Comparison of ENCODE assay signal across 16 mouse cellular contexts in the genomic region with DNA sequence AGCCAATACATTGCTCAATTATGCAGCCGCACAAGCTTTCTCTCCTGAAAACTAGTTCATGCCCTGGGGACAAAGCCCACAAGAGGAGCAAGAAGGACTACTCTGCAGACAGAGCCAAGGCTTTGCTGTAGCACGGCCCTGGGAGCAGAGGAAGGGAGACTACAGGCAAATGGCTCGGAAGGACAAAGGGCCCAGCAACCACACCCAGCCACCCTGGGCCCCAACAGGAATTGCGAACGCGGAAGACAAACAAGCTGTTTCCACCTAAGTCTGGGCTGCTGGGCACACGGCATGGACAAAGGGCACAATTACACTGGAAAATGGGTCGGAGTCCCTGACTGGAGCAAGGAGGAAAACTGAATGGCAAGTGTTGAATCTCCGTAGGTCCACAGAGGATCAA. TPM values are rescaled to one million over a fixed set of nuclear protein-coding genes. Genes with fewer than 3 reads are reported as not detected.
DNase-seq lines count a peak whose midpoint lies in the region; ATAC-seq and TF ChIP-seq lines count a peak whose summit lies in the region.
"Had no signal": no experiment of that assay in that cellular context is flagged by ENCODE, and none has a peak within 500 bp of the region (broad histone marks: within the 10 kb centered on the region; RNA-seq: fewer than 3 reads in every experiment).

No protein-coding gene starts in this region.

- ATAC-seq in intestine, postnatal 0 days = peak; percentile 83
- ATAC-seq: activated CD4-positive, CD25-positive, alpha-beta regulatory T cell, adult 4 months had no signal

- H3K27me3 ChIP-seq in heart, embryonic 10.5 days (ENCODE audit: insufficient read depth, poor library complexity, severe bottlenecking) = peaks cover 4% of the 10 kb centered on the region; the same call in 1 of the 2 replicates
- H3K27me3 ChIP-seq in intestine, postnatal 0 days (replicated peaks; ENCODE audit: control insufficient read depth, insufficient read depth, low read length) = no peaks in the 10 kb centered on the region
- H3K27me3 ChIP-seq: hindbrain, embryonic 12.5 days had no signal

- 57% methylated on average over 9 of the region's 9 CpGs for WGBS in heart, embryonic 10.5 days
- 52% methylated on average over 9 of the region's 9 CpGs for whole genome bisulfite sequencing in lung, adult 2 months
- 35% methylated on average over 9 of the region's 9 CpGs for WGBS in intestine, postnatal 0 days

- H3K36me3 ChIP-seq in heart, embryonic 10.5 days = no peaks in the 10 kb centered on the region
- no peaks in the 10 kb centered on the region for H3K36me3 ChIP-seq in intestine, postnatal 0 days (ENCODE audit: control insufficient read depth, insufficient read depth)
- H3K36me3 ChIP-seq: hindbrain, embryonic 12.5 days; limb, embryonic 13.5 days had no signal

- 0 out of 2 replicates have a peak overlapping the region, but pooled peaks have one; percentile 32 for H3K9ac ChIP-seq in intestine, postnatal 0 days (ENCODE audit: low read depth, low read length)
- H3K9ac ChIP-seq: hindbrain, embryonic 12.5 days had no signal

- peak overlapping the region; percentile 47 for H3K4me2 ChIP-seq in intestine, postnatal 0 days (replicated peaks; ENCODE audit: low read depth)
- H3K4me2 ChIP-seq: hindbrain, embryonic 12.5 days; limb, embryonic 13.5 days; midbrain, embryonic 11.5 days had no signal

- TF ChIP-seq POLR2A in lung, adult 2 months (IDR thresholded peaks at IDR 0.05; ENCODE audit: borderline replicate concordance, extremely low read depth, low read depth, low read length) = peak; percentile 6; the same call in 1 of the 2 replicates

- no peak for DNase-seq in heart, embryonic 10.5 days (ENCODE audit: low spot score)
- no peak for DNase-seq in heart, postnatal 36 days
- DNase-seq in lung, adult 2 months = no peak
- no peak for DNase-seq in lung, postnatal 36 days
- peak; percentile 44 to 62 for DNase-seq in lung, postnatal 4 days
- DNase-seq in thymus, adult 18-20 months = no peak
- DNase-seq in thymus, postnatal 25 days = no peak
- DNase-seq: cerebellum, adult 2 months; gastrocnemius, postnatal 14 days; kidney, postnatal 14 days; right cerebral cortex, postnatal 14 days had no signal

- peak overlapping the region; percentile 59 for H3K27ac ChIP-seq in heart, embryonic 10.5 days
- H3K27ac ChIP-seq in intestine, postnatal 0 days (ENCODE audit: low read depth, low read length) = peak overlapping the region; percentile 87
- H3K27ac ChIP-seq: limb, embryonic 13.5 days had no signal

- TF ChIP-seq CTCF in lung, adult 2 months (IDR thresholded peaks at IDR 0.05; ENCODE audit: insufficient read depth, low read length) = no peak
- no peak for TF ChIP-seq CTCF in intestine, postnatal 0 days (IDR thresholded peaks at IDR 0.05; ENCODE audit: low read depth)

- H3K4me1 ChIP-seq in heart, embryonic 10.5 days = peaks cover 11% of the 10 kb centered on the region
- H3K4me1 ChIP-seq in lung, adult 2 months (ENCODE audit: control insufficient read depth, insufficient read depth, low read length) = peaks cover 9% of the 10 kb centered on the region
- peaks cover 16% of the 10 kb centered on the region for H3K4me1 ChIP-seq in intestine, postnatal 0 days (replicated peaks; ENCODE audit: control insufficient read depth, insufficient read depth, low read length)

- H3K9me3 ChIP-seq in heart, embryonic 10.5 days = no peaks in the 10 kb centered on the region
- H3K9me3 ChIP-seq in intestine, postnatal 0 days (ENCODE audit: control insufficient read depth) = no peaks in the 10 kb centered on the region
- H3K9me3 ChIP-seq: hindbrain, embryonic 12.5 days; limb, embryonic 13.5 days had no signal

- no peak overlapping the region for H3K4me3 ChIP-seq in heart, embryonic 10.5 days
- H3K4me3 ChIP-seq in lung, adult 2 months (replicated peaks; ENCODE audit: extremely low read depth, low read depth, low read length) = no peak overlapping the region
- H3K4me3 ChIP-seq in intestine, postnatal 0 days (ENCODE audit: low read depth, low read length) = no peak overlapping the region
- H3K4me3 ChIP-seq: hindbrain, embryonic 12.5 days; limb, embryonic 13.5 days had no signal

- intact Hi-C loops in heart, postnatal 36 days (cut with DNase I) = no loop called here

RNA-seq across cellular contexts. Expression of gene Fmod, which starts 18.0 kb away (rescaled TPM):
- polyA plus RNA-seq in heart, embryonic 10.5 days (2016; fragmentation: Nextera tagmentation; extraction: Ambion mirVana) = 9.5 and 11.2 TPM in 2 replicates
- total RNA-seq in heart, postnatal 36 days (2021) = 10 to 100 TPM in 1 of 2 experiments, 1 to 10 TPM in 1; 8.6 to 13.2 TPM
- 7.9 and 14.2 TPM in 2 replicates for polyA plus RNA-seq in lung, adult 2 months (2012; rRNA removed)
- 2.2 and 2.4 TPM in 2 replicates for polyA plus RNA-seq in intestine, postnatal 0 days (2015; fragmentation: Nextera tagmentation; extraction: Ambion mirVana)
- polyA plus RNA-seq: activated CD4-positive, CD25-positive, alpha-beta regulatory T cell, adult 4 months had no signal

RNA-seq across cellular contexts. Expression of gene Btg2, which starts 23.9 kb away (rescaled TPM):
- 26.1 and 34.2 TPM in 2 replicates for polyA plus RNA-seq in heart, embryonic 10.5 days (2016; fragmentation: Nextera tagmentation; extraction: Ambion mirVana)
- 10 to 100 TPM; 26.6 to 61.0 TPM for total RNA-seq in heart, postnatal 36 days (2021)
- 75.9 and 109 TPM in 2 replicates for polyA plus RNA-seq in lung, adult 2 months (2012; rRNA removed)
- polyA plus RNA-seq in intestine, postnatal 0 days (2015; fragmentation: Nextera tagmentation; extraction: Ambion mirVana) = 30.0 and 32.6 TPM in 2 replicates

RNA-seq across cellular contexts. Expression of gene Chit1, which starts 56.0 kb away (rescaled TPM):
- 1.1 and 2.0 TPM in 2 replicates for polyA plus RNA-seq in heart, embryonic 10.5 days (2016; fragmentation: Nextera tagmentation; extraction: Ambion mirVana)
- total RNA-seq in heart, postnatal 36 days (2021) = not detected
- polyA plus RNA-seq in lung, adult 2 months (2012; rRNA removed) = 14.1 TPM in 1 of 2 replicates, not detected in the other
- 0.25 TPM in 1 of 2 replicates, not detected in the other for polyA plus RNA-seq in intestine, postnatal 0 days (2015; fragmentation: Nextera tagmentation; extraction: Ambion mirVana)
- total RNA-seq: gastrocnemius, postnatal 14 days had no signal
- polyA plus RNA-seq: activated CD4-positive, CD25-positive, alpha-beta regulatory T cell, adult 4 months; cerebellum, adult 2 months; hindbrain, embryonic 12.5 days; midbrain, embryonic 11.5 days had no signal

Comparison
In these comparisons a context has a peak if more than half of its experiments do, and no peak if none do; other contexts are left out.
1. DNase-seq: peak in lung, postnatal 4 days (2 of 2); none in heart, embryonic 10.5 days (single experiment), heart, postnatal 36 days (0 of 2), lung, adult 2 months (single experiment), lung, postnatal 36 days (single experiment), thymus, adult 18-20 months (0 of 2) and thymus, postnatal 25 days (single experiment).